7 mouse cellular contexts compared by ENCODE assay signal in the genomic region with DNA sequence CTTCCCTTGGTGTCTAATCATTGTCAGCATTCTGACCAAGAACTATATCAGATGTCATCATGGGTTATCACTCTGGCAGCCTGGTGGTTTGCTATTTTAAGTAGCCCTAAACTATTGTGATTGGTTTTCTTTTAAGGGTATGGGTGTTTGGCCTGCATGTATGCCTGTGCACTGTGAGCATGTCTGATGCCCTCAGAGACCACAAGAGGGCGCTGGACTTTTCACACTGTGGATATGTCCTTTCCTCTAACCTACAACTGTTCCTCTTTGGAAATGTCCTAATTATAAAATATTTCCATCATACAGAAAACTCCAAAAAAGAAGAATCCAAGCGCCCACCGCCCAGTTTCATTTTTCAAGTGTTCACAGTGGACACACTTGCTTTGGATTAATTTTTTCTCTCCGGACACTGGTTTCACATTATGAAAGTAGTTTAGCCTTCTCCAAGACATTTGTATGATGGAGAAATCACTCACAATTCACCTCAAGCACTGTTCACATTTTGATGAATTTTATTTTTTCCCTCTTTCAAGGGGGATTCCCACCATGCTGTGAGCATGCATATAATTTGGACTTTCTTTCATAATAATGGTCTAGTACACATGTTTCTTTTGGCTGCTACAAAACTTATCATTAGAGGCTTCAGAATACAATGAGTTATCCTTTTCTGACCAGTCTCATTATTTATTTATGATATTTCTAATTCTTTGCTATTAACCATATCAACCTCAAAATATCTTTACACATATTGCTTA. TPM values are rescaled to one million over a fixed set of nuclear protein-coding genes. Genes with fewer than 3 reads are reported as not detected.
A peak's percentile ranks its signal among the peaks of the same experiment; 100 is the strongest.
DNase-seq lines count a peak whose midpoint lies in the region; ATAC-seq and TF ChIP-seq lines count a peak whose summit lies in the region.

No protein-coding gene starts in this region.

- 68% methylated on average over 4 of the region's 4 CpGs for WGBS in lung, embryonic 14.5 days

- intact Hi-C loops in left cerebral cortex, postnatal 4 days (cut with DNase I): no loop called here
- intact Hi-C loops in left cerebral cortex, postnatal 25 days (cut with DNase I): no loop called here

- peak; percentile 59 for TF ChIP-seq CTCF in lung, embryonic 14.5 days (IDR thresholded peaks at IDR 0.05; ENCODE audit: low read depth)

- no peaks in the 10 kb centered on the region for H3K4me1 ChIP-seq in lung, embryonic 14.5 days (ENCODE audit: insufficient read depth)

- H3K4me3 ChIP-seq in lung, embryonic 14.5 days (ENCODE audit: low read depth, low read length): no peak overlapping the region

- no peak overlapping the region for H3K4me2 ChIP-seq in lung, embryonic 14.5 days

- ATAC-seq in lung, embryonic 14.5 days (ENCODE audit: insufficient read depth): no peak
- ATAC-seq in monocyte, adult 5-6 weeks (replicated peaks; ENCODE audit: insufficient number of reproducible peaks, low FRiP score, low TSS enrichment, poor library complexity, severe bottlenecking): no peak

- H3K9ac ChIP-seq in lung, embryonic 14.5 days: no peak overlapping the region

- no peaks in the 10 kb centered on the region for H3K36me3 ChIP-seq in lung, embryonic 14.5 days (ENCODE audit: insufficient read depth)

- no peak overlapping the region for H3K27ac ChIP-seq in lung, embryonic 14.5 days (ENCODE audit: low read depth)

- no peaks in the 10 kb centered on the region for H3K9me3 ChIP-seq in lung, embryonic 14.5 days (ENCODE audit: low read depth, low read length)

- peak; percentile 33 for DNase-seq in left cerebral cortex, postnatal 4 days
- no peak for DNase-seq in left cerebral cortex, postnatal 25 days (ENCODE audit: low spot score in 2 of 2)
- DNase-seq in ES-CJ7 (ENCODE audit: low read depth, low spot score): peak; percentile 56
- DNase-seq in adrenal gland, postnatal 14 days: peak; percentile 62
- peak; percentile 60 for DNase-seq in lung, embryonic 14.5 days
- DNase-seq in frontal cortex, postnatal 14 days (ENCODE audit: low spot score in 2 of 2): no peak

- H3K27me3 ChIP-seq in lung, embryonic 14.5 days (ENCODE audit: insufficient read depth, low read length): no peaks in the 10 kb centered on the region

RNA-seq across cellular contexts. Expression of a gene that starts 35.5 kb away (rescaled TPM):
- total RNA-seq in left cerebral cortex, postnatal 4 days (2021): 10 to 100 TPM; 87.2 to 91.2 TPM
- total RNA-seq in left cerebral cortex, postnatal 25 days (2021): 10 to 100 TPM; 32.8 to 35.3 TPM
- 4.3 and 4.8 TPM in 2 replicates for total RNA-seq in adrenal gland, postnatal 14 days (2021)
- 3.9 TPM in 2 replicates for polyA plus RNA-seq in lung, embryonic 14.5 days (2014; fragmentation: Nextera tagmentation; extraction: Ambion mirVana)
- 0.38 to 1.1 TPM (median 0.78 TPM) in 3 replicates for total RNA-seq in monocyte, adult 5-6 weeks (2017)

Comparison
In these comparisons a context has a peak if more than half of its experiments do, and no peak if none do; other contexts are left out.
1. DNase-seq: peak in left cerebral cortex, postnatal 4 days (single experiment), ES-CJ7 (single experiment), adrenal gland, postnatal 14 days (single experiment) and lung, embryonic 14.5 days (single experiment); none in left cerebral cortex, postnatal 25 days (0 of 2) and frontal cortex, postnatal 14 days (0 of 2).